Mouse (Mus musculus) embryonic fibroblast, embryonic 13.5 days (primary cell): ENCODE results near the gene Ralgps1.

Experiments used
- CTCF ChIP-seq: IDR thresholded peaks from 2 replicates; pipeline ENCODE4 v1.5.1; 2011; ENCODE audit warnings: mild to moderate bottlenecking, control low read depth, low read length, moderate library complexity, borderline replicate concordance; ENCODE audit not compliant: insufficient read depth
- POLR2A ChIP-seq: IDR thresholded peaks from 2 replicates; pipeline ENCODE4 v1.6.1; 2011; ENCODE audit warnings: low read depth, mild to moderate bottlenecking, control low read depth, low read length, moderate library complexity

- TF ChIP-seq POLR2A, result no peak
- no peak for TF ChIP-seq CTCF
These were observed 25.8 kb upstream of the Ralgps1 start for GRCm38 (mm10) chr2:33397036-33397435.
